Mouse (Mus musculus): ENCODE data around the gene Fam214b. TPM values are rescaled to one million over a fixed set of nuclear protein-coding genes. Genes with fewer than 3 reads are reported as not detected.
A peak's percentile ranks its signal among the peaks of the same experiment; 100 is the strongest.

The Fam214b gene
- total and polyA plus RNA-seq, 3 experiments = 17.7 to 24.4 (median 17.8) TPM

GRCm38 (mm10) chr4:43030352-43030751, 15.7 kb downstream of the Fam214b start:
- ATAC-seq (ENCODE audit: extremely low read depth, insufficient number of reproducible peaks, low FRiP score, poor library complexity, severe bottlenecking) (no peak), DNase-seq (ENCODE audit: low spot score) (no peak)
- peaks cover 3% of the 10 kb centered on the region; the same call in 1 of the 2 replicates for H3K27me3 ChIP-seq (ENCODE audit: insufficient read depth, low read length)
- TF ChIP-seq TAL1 (conservative IDR thresholded peaks at IDR 0.05; ENCODE audit: low read depth, low read length) = no peak
- TF ChIP-seq CTCF (IDR thresholded peaks at IDR 0.05; ENCODE audit: low read depth, low read length) = no peak
- no peak for TF ChIP-seq GATA2 (IDR thresholded peaks at IDR 0.05; ENCODE audit: borderline replicate concordance, low read depth, low read length)
- no peak for TF ChIP-seq GATA1 (IDR thresholded peaks at IDR 0.05; ENCODE audit: borderline replicate concordance, low read length)
- no peak for TF ChIP-seq POLR2AphosphoS5 (IDR thresholded peaks at IDR 0.05; ENCODE audit: insufficient replicate concordance, low read depth, low read length)
- H3K4me1 ChIP-seq (ENCODE audit: insufficient read depth, low read depth, low read length) = peaks cover 47% of the 10 kb centered on the region
- H3K36me3 ChIP-seq (replicated peaks) = peaks cover 68% of the 10 kb centered on the region
- peak overlapping the region; percentile 76 for H3K4me3 ChIP-seq (ENCODE audit: low read depth, low read length)
- no peaks in the 10 kb centered on the region for H3K9me3 ChIP-seq (replicated peaks)

GRCm38 (mm10) chr4:43029749-43030148, 16.3 kb downstream of the Fam214b start:
- Histone ChIP-seq H3K27me3 (ENCODE audit: insufficient read depth, low read length) (peaks cover 3% of the 10 kb centered on the region; the same call in 1 of the 2 replicates), H3K4me1 (ENCODE audit: insufficient read depth, low read depth, low read length) (peaks cover 50% of the 10 kb centered on the region), H3K4me3 (ENCODE audit: low read depth, low read length) (peak overlapping the region; percentile 28; the same call in 1 of the 2 replicates), H3K36me3 (replicated peaks) (peaks cover 70% of the 10 kb centered on the region), H3K9me3 (replicated peaks) (no peaks in the 10 kb centered on the region)
- TF ChIP-seq CTCF (IDR thresholded peaks at IDR 0.05; ENCODE audit: low read depth, low read length) = no peak
- no peak for TF ChIP-seq GATA2 (IDR thresholded peaks at IDR 0.05; ENCODE audit: borderline replicate concordance, low read depth, low read length)
- TF ChIP-seq TAL1 (conservative IDR thresholded peaks at IDR 0.05; ENCODE audit: low read depth, low read length) = no peak
- TF ChIP-seq POLR2AphosphoS5 (IDR thresholded peaks at IDR 0.05; ENCODE audit: insufficient replicate concordance, low read depth, low read length) = no peak
- no peak for TF ChIP-seq GATA1 (IDR thresholded peaks at IDR 0.05; ENCODE audit: borderline replicate concordance, low read length)
- ATAC-seq (ENCODE audit: extremely low read depth, insufficient number of reproducible peaks, low FRiP score, poor library complexity, severe bottlenecking) (no peak), DNase-seq (ENCODE audit: low spot score) (no peak)

- TF ChIP-seq POLR2AphosphoS5 (IDR thresholded peaks at IDR 0.05; ENCODE audit: insufficient replicate concordance, low read depth, low read length) (no peak), GATA2 (IDR thresholded peaks at IDR 0.05; ENCODE audit: borderline replicate concordance, low read depth, low read length) (no peak), GATA1 (IDR thresholded peaks at IDR 0.05; ENCODE audit: borderline replicate concordance, low read length) (no peak), CTCF (IDR thresholded peaks at IDR 0.05; ENCODE audit: low read depth, low read length) (no peak), TAL1 (conservative IDR thresholded peaks at IDR 0.05; ENCODE audit: low read depth, low read length) (no peak)
- ATAC-seq (ENCODE audit: extremely low read depth, insufficient number of reproducible peaks, low FRiP score, poor library complexity, severe bottlenecking) (no peak), DNase-seq (ENCODE audit: low spot score) (no peak)
- Histone ChIP-seq H3K27me3 (ENCODE audit: insufficient read depth, low read length) (peaks cover 3% of the 10 kb centered on the region; the same call in 1 of the 2 replicates), H3K4me1 (ENCODE audit: insufficient read depth, low read depth, low read length) (peaks cover 52% of the 10 kb centered on the region), H3K9me3 (replicated peaks) (no peaks in the 10 kb centered on the region), H3K36me3 (replicated peaks) (peaks cover 70% of the 10 kb centered on the region), H3K4me3 (ENCODE audit: low read depth, low read length) (no peak overlapping the region)
These were observed 16.9 kb downstream of the Fam214b start for GRCm38 (mm10) chr4:43029121-43029520.

GRCm38 (mm10) chr4:43025084-43025960, 20.7 kb downstream of the Fam214b start, which contains the start of gene Pigo:
Gene Pigo, minus strand, starts transcription at chr4:43025819.
- Histone ChIP-seq H3K36me3 (replicated peaks) (peaks cover 92% of the 10 kb centered on the region), H3K4me1 (ENCODE audit: insufficient read depth, low read depth, low read length) (peaks cover 66% of the 10 kb centered on the region), H3K9me3 (replicated peaks) (no peaks in the 10 kb centered on the region), H3K27me3 (ENCODE audit: insufficient read depth, low read length) (peaks cover 2% of the 10 kb centered on the region; the same call in 1 of the 2 replicates), H3K4me3 (ENCODE audit: low read depth, low read length) (peak within 1 kb of the TSS; percentile 76)
- TF ChIP-seq GATA1 (IDR thresholded peaks at IDR 0.05; ENCODE audit: borderline replicate concordance, low read length) (no peak), TAL1 (conservative IDR thresholded peaks at IDR 0.05; ENCODE audit: low read depth, low read length) (no peak), CTCF (IDR thresholded peaks at IDR 0.05; ENCODE audit: low read depth, low read length) (peak; percentile 59; the same call in 1 of the 2 replicates), GATA2 (IDR thresholded peaks at IDR 0.05; ENCODE audit: borderline replicate concordance, low read depth, low read length) (no peak)
- DNase-seq (ENCODE audit: low spot score) (peak; percentile 81), ATAC-seq (ENCODE audit: extremely low read depth, insufficient number of reproducible peaks, low FRiP score, poor library complexity, severe bottlenecking) (peak; percentile 72)

- ATAC-seq (ENCODE audit: extremely low read depth, insufficient number of reproducible peaks, low FRiP score, poor library complexity, severe bottlenecking) (no peak), DNase-seq (ENCODE audit: low spot score) (no peak)
- no peaks in the 10 kb centered on the region for H3K9me3 ChIP-seq (replicated peaks)
- peaks cover 65% of the 10 kb centered on the region for H3K4me1 ChIP-seq (ENCODE audit: insufficient read depth, low read depth, low read length)
- H3K4me3 ChIP-seq (ENCODE audit: low read depth, low read length) = peak overlapping the region; percentile 76
- TF ChIP-seq CTCF (IDR thresholded peaks at IDR 0.05; ENCODE audit: low read depth, low read length) = no peak
- no peak for TF ChIP-seq GATA1 (IDR thresholded peaks at IDR 0.05; ENCODE audit: borderline replicate concordance, low read length)
- TF ChIP-seq GATA2 (IDR thresholded peaks at IDR 0.05; ENCODE audit: borderline replicate concordance, low read depth, low read length) = no peak
- TF ChIP-seq POLR2AphosphoS5 (IDR thresholded peaks at IDR 0.05; ENCODE audit: insufficient replicate concordance, low read depth, low read length) = no peak
- TF ChIP-seq TAL1 (conservative IDR thresholded peaks at IDR 0.05; ENCODE audit: low read depth, low read length) = no peak
- H3K27me3 ChIP-seq (ENCODE audit: insufficient read depth, low read length) = peaks cover 2% of the 10 kb centered on the region; the same call in 1 of the 2 replicates
- peaks cover 89% of the 10 kb centered on the region for H3K36me3 ChIP-seq (replicated peaks)
These were observed 21.3 kb downstream of the Fam214b start for GRCm38 (mm10) chr4:43024673-43025072.

GRCm38 (mm10) chr4:43021341-43021740, 24.7 kb downstream of the Fam214b start:
- TF ChIP-seq GATA1 (IDR thresholded peaks at IDR 0.05; ENCODE audit: borderline replicate concordance, low read length) (no peak), POLR2AphosphoS5 (IDR thresholded peaks at IDR 0.05; ENCODE audit: insufficient replicate concordance, low read depth, low read length) (no peak), TAL1 (conservative IDR thresholded peaks at IDR 0.05; ENCODE audit: low read depth, low read length) (no peak), CTCF (IDR thresholded peaks at IDR 0.05; ENCODE audit: low read depth, low read length) (no peak), GATA2 (IDR thresholded peaks at IDR 0.05; ENCODE audit: borderline replicate concordance, low read depth, low read length) (no peak)
- H3K9me3 ChIP-seq (replicated peaks) = no peaks in the 10 kb centered on the region
- peaks cover 2% of the 10 kb centered on the region; the same call in 1 of the 2 replicates for H3K27me3 ChIP-seq (ENCODE audit: insufficient read depth, low read length)
- H3K4me3 ChIP-seq (ENCODE audit: low read depth, low read length) = no peak overlapping the region
- H3K4me1 ChIP-seq (ENCODE audit: insufficient read depth, low read depth, low read length) = peaks cover 62% of the 10 kb centered on the region
- ATAC-seq (ENCODE audit: extremely low read depth, insufficient number of reproducible peaks, low FRiP score, poor library complexity, severe bottlenecking) (no peak), DNase-seq (ENCODE audit: low spot score) (no peak)
- peaks cover 87% of the 10 kb centered on the region for H3K36me3 ChIP-seq (replicated peaks)
